Mouse (Mus musculus): ENCODE data around the gene Pde4c. TPM values are rescaled to one million over a fixed set of nuclear protein-coding genes. Genes with fewer than 3 reads are reported as not detected.

Pde4c gene
- polyA plus RNA-seq, 1 experiment from 2014 or later, result 0.06 TPM

GRCm38 (mm10) chr8:70765329-70765728, 41.8 kb downstream of the Pde4c start:
- WGBS, result 82% methylated on average over 9 of the region's 9 CpGs

GRCm38 (mm10) chr8:70765838-70766570, 42.5 kb downstream of the Pde4c start:
- ATAC-seq (replicated peaks; ENCODE audit: insufficient number of reproducible peaks, low FRiP score, low TSS enrichment, low read depth) (no peak), DNase-seq (ENCODE audit: low spot score) (peak; percentile 33)
- Histone ChIP-seq H3K4me1 (ENCODE audit: control insufficient read depth, insufficient read depth, low read length) (peaks cover 3% of the 10 kb centered on the region), H3K27me3 (ENCODE audit: control insufficient read depth, insufficient read depth, low read length) (no peaks in the 10 kb centered on the region), H3K27ac (replicated peaks; ENCODE audit: low read depth, low read length) (no peak overlapping the region), H3K9me3 (replicated peaks; ENCODE audit: control insufficient read depth, low read length) (no peaks in the 10 kb centered on the region), H3K9ac (replicated peaks; ENCODE audit: low read length) (peak overlapping the region; percentile 32), H3K36me3 (replicated peaks; ENCODE audit: control insufficient read depth, insufficient read depth, low read depth, low read length) (peaks cover 10% of the 10 kb centered on the region), H3K4me2 (ENCODE audit: low read depth, low read length) (peak overlapping the region; percentile 78), H3K4me3 (ENCODE audit: low read depth, low read length) (peak overlapping the region; percentile 37)
- 2% methylated on average over 34 of the region's 34 CpGs for WGBS

More at GRCm38 (mm10) chr8:70765329-70765728, 41.8 kb downstream of the Pde4c start:
- Histone ChIP-seq H3K4me1 (ENCODE audit: control insufficient read depth, insufficient read depth, low read length) (peaks cover 3% of the 10 kb centered on the region), H3K9ac (replicated peaks; ENCODE audit: low read length) (no peak overlapping the region; the same call in 1 of the 2 replicates), H3K36me3 (replicated peaks; ENCODE audit: control insufficient read depth, insufficient read depth, low read depth, low read length) (peaks cover 8% of the 10 kb centered on the region), H3K4me3 (ENCODE audit: low read depth, low read length) (no peak overlapping the region; the same call in 1 of the 2 replicates), H3K27me3 (ENCODE audit: control insufficient read depth, insufficient read depth, low read length) (no peaks in the 10 kb centered on the region), H3K27ac (replicated peaks; ENCODE audit: low read depth, low read length) (no peak overlapping the region), H3K4me2 (ENCODE audit: low read depth, low read length) (peak overlapping the region; percentile 78), H3K9me3 (replicated peaks; ENCODE audit: control insufficient read depth, low read length) (no peaks in the 10 kb centered on the region)
- no peak for ATAC-seq (replicated peaks; ENCODE audit: insufficient number of reproducible peaks, low FRiP score, low TSS enrichment, low read depth)
- DNase-seq (ENCODE audit: low spot score), result no peak

- H3K27ac ChIP-seq (replicated peaks; ENCODE audit: low read depth, low read length), result no peak overlapping the region
- H3K9ac ChIP-seq (replicated peaks; ENCODE audit: low read length), result peak overlapping the region; percentile 32
These were observed 43.3 kb downstream of the Pde4c start for GRCm38 (mm10) chr8:70766571-70767440.

GRCm38 (mm10) chr8:70767503-70767902, 44.0 kb downstream of the Pde4c start:
- H3K9ac ChIP-seq (replicated peaks; ENCODE audit: low read length), result no peak overlapping the region
- DNase-seq (ENCODE audit: low spot score) (no peak), ATAC-seq (replicated peaks; ENCODE audit: insufficient number of reproducible peaks, low FRiP score, low TSS enrichment, low read depth) (no peak)
- no peak overlapping the region for H3K27ac ChIP-seq (replicated peaks; ENCODE audit: low read depth, low read length)
- H3K4me3 ChIP-seq (ENCODE audit: low read depth, low read length), result no peak overlapping the region
- H3K27me3 ChIP-seq (ENCODE audit: control insufficient read depth, insufficient read depth, low read length), result no peaks in the 10 kb centered on the region
- WGBS, result 79% methylated on average over 6 of the region's 6 CpGs
- no peak overlapping the region for H3K4me2 ChIP-seq (ENCODE audit: low read depth, low read length)
- peaks cover 3% of the 10 kb centered on the region for H3K4me1 ChIP-seq (ENCODE audit: control insufficient read depth, insufficient read depth, low read length)
- H3K9me3 ChIP-seq (replicated peaks; ENCODE audit: control insufficient read depth, low read length), result no peaks in the 10 kb centered on the region
- H3K36me3 ChIP-seq (replicated peaks; ENCODE audit: control insufficient read depth, insufficient read depth, low read depth, low read length), result peaks cover 10% of the 10 kb centered on the region

More at GRCm38 (mm10) chr8:70766571-70767440, 43.3 kb downstream of the Pde4c start:
- Histone ChIP-seq H3K4me1 (ENCODE audit: control insufficient read depth, insufficient read depth, low read length) (peaks cover 3% of the 10 kb centered on the region), H3K4me3 (ENCODE audit: low read depth, low read length) (peak overlapping the region; percentile 37), H3K27me3 (ENCODE audit: control insufficient read depth, insufficient read depth, low read length) (no peaks in the 10 kb centered on the region), H3K9me3 (replicated peaks; ENCODE audit: control insufficient read depth, low read length) (no peaks in the 10 kb centered on the region), H3K4me2 (ENCODE audit: low read depth, low read length) (peak overlapping the region; percentile 78), H3K36me3 (replicated peaks; ENCODE audit: control insufficient read depth, insufficient read depth, low read depth, low read length) (peaks cover 10% of the 10 kb centered on the region)
- peak; percentile 45 for ATAC-seq (replicated peaks; ENCODE audit: insufficient number of reproducible peaks, low FRiP score, low TSS enrichment, low read depth)
- 7% methylated on average over 20 of the region's 21 CpGs for WGBS
- DNase-seq (ENCODE audit: low spot score), result peak; percentile 81

- no peak overlapping the region for H3K9ac ChIP-seq (replicated peaks; ENCODE audit: low read length)
- H3K4me2 ChIP-seq (ENCODE audit: low read depth, low read length), result no peak overlapping the region
- no peak overlapping the region for H3K27ac ChIP-seq (replicated peaks; ENCODE audit: low read depth, low read length)
- ATAC-seq (replicated peaks; ENCODE audit: insufficient number of reproducible peaks, low FRiP score, low TSS enrichment, low read depth) (0 out of 2 replicates have a peak, but pooled peaks have one; percentile 5), DNase-seq (ENCODE audit: low spot score) (no peak)
- 94% methylated on average over 32 of the region's 32 CpGs for WGBS
- H3K4me1 ChIP-seq (ENCODE audit: control insufficient read depth, insufficient read depth, low read length), result peaks cover 3% of the 10 kb centered on the region
- H3K4me3 ChIP-seq (ENCODE audit: low read depth, low read length), result no peak overlapping the region
- no peaks in the 10 kb centered on the region for H3K9me3 ChIP-seq (replicated peaks; ENCODE audit: control insufficient read depth, low read length)
- H3K36me3 ChIP-seq (replicated peaks; ENCODE audit: control insufficient read depth, insufficient read depth, low read depth, low read length), result peaks cover 10% of the 10 kb centered on the region
- no peaks in the 10 kb centered on the region for H3K27me3 ChIP-seq (ENCODE audit: control insufficient read depth, insufficient read depth, low read length)
These were observed 44.8 kb downstream of the Pde4c start for GRCm38 (mm10) chr8:70768231-70768776.

- H3K27ac ChIP-seq (replicated peaks; ENCODE audit: low read depth, low read length), result no peak overlapping the region
- H3K4me1 ChIP-seq (ENCODE audit: control insufficient read depth, insufficient read depth, low read length), result peaks cover 3% of the 10 kb centered on the region
- no peak overlapping the region for H3K9ac ChIP-seq (replicated peaks; ENCODE audit: low read length)
- H3K4me2 ChIP-seq (ENCODE audit: low read depth, low read length), result no peak overlapping the region
- H3K36me3 ChIP-seq (replicated peaks; ENCODE audit: control insufficient read depth, insufficient read depth, low read depth, low read length), result peaks cover 10% of the 10 kb centered on the region
- no peaks in the 10 kb centered on the region for H3K9me3 ChIP-seq (replicated peaks; ENCODE audit: control insufficient read depth, low read length)
- 84% methylated on average over 16 of the region's 16 CpGs for WGBS
- ATAC-seq (replicated peaks; ENCODE audit: insufficient number of reproducible peaks, low FRiP score, low TSS enrichment, low read depth), result no peak
- no peaks in the 10 kb centered on the region for H3K27me3 ChIP-seq (ENCODE audit: control insufficient read depth, insufficient read depth, low read length)
- DNase-seq (ENCODE audit: low spot score), result no peak
- H3K4me3 ChIP-seq (ENCODE audit: low read depth, low read length), result no peak overlapping the region
These were observed 45.4 kb downstream of the Pde4c start for GRCm38 (mm10) chr8:70768956-70769355.

GRCm38 (mm10) chr8:70769359-70769758, 45.8 kb downstream of the Pde4c start:
- no peak overlapping the region for H3K27ac ChIP-seq (replicated peaks; ENCODE audit: low read depth, low read length)
- H3K4me2 ChIP-seq (ENCODE audit: low read depth, low read length), result no peak overlapping the region
- ATAC-seq (replicated peaks; ENCODE audit: insufficient number of reproducible peaks, low FRiP score, low TSS enrichment, low read depth) (no peak; the same call in 1 of the 2 replicates), DNase-seq (ENCODE audit: low spot score) (peak; percentile 98)
- H3K4me1 ChIP-seq (ENCODE audit: control insufficient read depth, insufficient read depth, low read length), result peaks cover 3% of the 10 kb centered on the region
- H3K27me3 ChIP-seq (ENCODE audit: control insufficient read depth, insufficient read depth, low read length), result no peaks in the 10 kb centered on the region
- no peak overlapping the region for H3K9ac ChIP-seq (replicated peaks; ENCODE audit: low read length)
- no peaks in the 10 kb centered on the region for H3K9me3 ChIP-seq (replicated peaks; ENCODE audit: control insufficient read depth, low read length)
- peaks cover 10% of the 10 kb centered on the region for H3K36me3 ChIP-seq (replicated peaks; ENCODE audit: control insufficient read depth, insufficient read depth, low read depth, low read length)
- WGBS, result 7% methylated on average over 26 of the region's 26 CpGs
- no peak overlapping the region for H3K4me3 ChIP-seq (ENCODE audit: low read depth, low read length)
